Mouse (Mus musculus) neutrophil, adult 59 days (primary cell): ENCODE data around the gene Gh. TPM values are rescaled to one million over a fixed set of nuclear protein-coding genes. Genes with fewer than 3 reads are reported as not detected.

Experiments used
- total RNA-seq, 2 experiments: library from RNA; stranded (reverse); gene quantifications; 1 replicate in 1 of 2; 2 replicates in 1 of 2; pipeline ENCODE4 v1.2.4; 2023

Gh gene
- not detected for total RNA-seq

DNA sequence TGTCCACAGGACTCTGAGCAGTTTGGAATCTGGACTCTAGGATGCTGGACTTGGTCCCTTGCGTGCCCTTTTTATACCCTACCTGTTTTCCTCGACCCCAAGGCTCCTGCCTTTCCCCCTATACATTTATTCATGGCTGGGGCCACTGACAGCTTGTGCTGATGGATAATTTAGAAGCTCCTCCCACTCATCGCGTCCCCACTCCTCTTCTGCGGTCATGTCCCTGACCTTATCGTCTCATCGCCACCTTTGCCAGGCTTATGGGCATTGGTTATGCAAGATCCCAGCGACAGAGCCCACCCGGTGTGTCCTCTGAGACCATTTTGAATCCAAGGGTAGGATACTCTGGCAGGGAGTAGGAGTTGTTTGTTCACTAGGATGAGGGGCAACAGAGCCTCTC is at the start of gene Gh:
TSS of gene Gh (minus strand) at position 101 of the 400 bp plus-strand sequence.

GRCm38 (mm10) chr11:106314333-106314812 is 12.7 kb upstream of the Gh start, which contains the start of gene Cd79b:
Gene Cd79b (minus strand): TSS chr11:106314762.

GRCm38 (mm10) chr11:106276454-106276853 is 25.2 kb downstream of the Gh start, which contains the start of gene Tcam1:
Gene Tcam1 (plus strand): TSS chr11:106276672.

DNA sequence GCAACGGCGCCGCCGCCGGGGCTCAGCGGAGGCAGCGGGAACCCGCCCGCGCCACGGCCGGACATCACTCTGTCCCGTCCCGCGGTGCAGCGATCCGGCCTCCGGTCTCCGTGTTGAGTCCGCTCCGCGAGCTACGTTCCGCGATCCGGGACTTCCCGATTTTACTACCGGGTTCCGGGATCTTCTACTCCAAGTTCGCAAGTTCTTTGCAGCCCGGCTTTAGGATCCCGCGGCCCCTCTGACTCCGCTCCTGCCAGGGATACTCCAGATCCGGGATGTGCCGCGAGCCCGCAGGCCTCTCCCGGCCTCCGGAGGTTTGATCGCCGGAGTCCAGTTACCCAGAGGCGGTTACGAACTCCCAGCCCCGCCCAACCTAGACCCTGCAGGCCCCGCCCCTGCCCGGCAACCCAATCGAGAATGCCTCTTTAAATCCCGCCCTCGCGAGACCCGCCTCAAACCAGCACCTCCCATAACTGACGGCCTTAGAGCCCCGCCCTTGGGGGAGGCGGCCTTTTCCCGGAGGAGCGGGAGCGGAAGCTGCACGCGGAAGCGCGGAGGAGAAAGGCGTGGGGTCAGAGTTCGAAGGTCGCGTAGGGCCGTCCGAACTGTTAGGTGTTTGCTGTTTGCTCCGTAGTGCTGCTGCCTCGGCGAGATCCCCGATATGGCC is 28.9 kb downstream of the Gh start, which contains the start of gene Smarcd2:
TSS of gene Smarcd2 (minus strand) at position 329 of the 667 bp plus-strand sequence.

DNA sequence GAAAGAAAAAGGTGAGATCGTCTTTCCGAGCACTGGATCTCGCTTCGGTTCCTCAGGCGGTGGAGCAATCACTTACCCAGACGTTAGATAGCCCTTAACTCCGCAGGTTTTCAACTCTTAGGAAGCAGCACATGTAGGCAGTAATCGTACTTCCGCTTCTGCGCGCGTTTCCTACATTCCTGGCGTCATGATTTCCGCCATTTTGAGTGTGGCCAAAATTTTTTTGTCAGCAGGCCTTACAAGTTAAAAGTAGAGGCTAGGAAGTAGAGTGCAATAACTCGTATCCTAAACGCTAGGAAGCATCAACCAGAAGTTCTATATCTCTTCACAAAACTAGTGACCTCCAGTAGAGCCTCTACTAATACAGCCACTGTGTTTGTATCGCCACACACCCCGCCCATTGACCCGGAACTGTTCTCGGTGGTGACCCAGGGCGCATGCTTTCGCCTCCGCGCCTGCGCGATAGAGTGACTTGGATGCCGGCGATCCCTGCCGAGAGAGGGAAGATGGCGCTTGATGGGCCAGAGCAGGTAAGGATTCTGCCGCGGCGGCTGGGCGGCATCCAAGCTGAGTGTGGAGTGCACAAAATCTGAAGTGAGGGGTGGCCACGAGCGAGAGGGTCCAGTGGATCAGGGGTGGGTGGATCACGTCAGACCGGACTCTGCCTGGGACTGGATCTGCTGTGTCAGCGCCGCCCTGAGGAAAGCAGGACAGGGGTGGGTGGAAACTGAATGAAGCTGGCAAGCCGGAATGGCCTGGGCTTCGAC is 45.8 kb downstream of the Gh start, which contains the start of the genes Ftsj3 and Psmc5:
TSS of gene Ftsj3 (minus strand) at position 395 of the 767 bp plus-strand sequence.
TSS of gene Psmc5 (plus strand) at position 470 of the 767 bp plus-strand sequence.

Other genes starting within 250 kb of the Gh start
- gene Taco1, start 235.8 kb downstream of the Gh start, total RNA-seq = 1 to 10 TPM; 5.8 to 5.9 TPM
- 100 to 1,000 TPM; 195 to 202 TPM for gene Map3k3, start 217.3 kb downstream of the Gh start, total RNA-seq
- gene Gm10840, start 141.0 kb downstream of the Gh start, total RNA-seq = 1 to 10 TPM; 1.7 to 5.7 TPM
- 100 to 1,000 TPM; 442 to 451 TPM for gene Limd2, start 141.0 kb downstream of the Gh start, total RNA-seq
- 10 to 100 TPM; 21.5 to 24.7 TPM for gene Strada, start 99.7 kb downstream of the Gh start, total RNA-seq
- 10 to 100 TPM; 30.8 to 41.2 TPM for gene Ccdc47, start 85.5 kb downstream of the Gh start, total RNA-seq
- gene Ddx42, start 84.9 kb downstream of the Gh start, total RNA-seq = 10 to 100 TPM; 34.5 to 35.3 TPM
- 10 to 100 TPM; 20.8 to 20.9 TPM for gene Ftsj3, start 45.8 kb downstream of the Gh start, total RNA-seq
- 10 to 100 TPM; 28.5 to 35.0 TPM for gene Psmc5, start 45.7 kb downstream of the Gh start, total RNA-seq
- 10 to 100 TPM; 91.3 to 96.2 TPM for gene Smarcd2, start 28.9 kb downstream of the Gh start, total RNA-seq
- under 1 TPM; 0.11 to 0.22 TPM for gene Tcam1, start 25.2 kb downstream of the Gh start, total RNA-seq
- 10 to 100 TPM; 13.0 to 25.4 TPM for gene Cd79b, start 12.9 kb upstream of the Gh start, total RNA-seq
- gene Scn4a, start 51.4 kb upstream of the Gh start, total RNA-seq = under 1 TPM; 0.04 TPM
- not detected for gene Prr29, start 63.6 kb upstream of the Gh start, total RNA-seq
- gene Icam2, start 86.2 kb upstream of the Gh start, total RNA-seq = 10 to 100 TPM; 15.7 to 19.1 TPM
- gene Ern1, start 186.0 kb upstream of the Gh start, total RNA-seq = 10 to 100 TPM; 41.0 to 52.8 TPM